Mouse (Mus musculus): ENCODE measurements around the gene Scamp4.
"Not testable (repeated sequence)": the region's sequence is repeated elsewhere in the genome, so short reads cannot be mapped to it uniquely, and the experiment has no call there.

The Scamp4 gene

GRCm38 (mm10) chr10:80578911-80579310 is 23.8 kb upstream of the Scamp4 start:
- DNase-seq: peak; percentile 62

GRCm38 (mm10) chr10:80583047-80583446 is 19.6 kb upstream of the Scamp4 start:
- no peak for DNase-seq

- no peak for DNase-seq
Measured at GRCm38 (mm10) chr10:80584045-80584488, 18.6 kb upstream of the Scamp4 start.

GRCm38 (mm10) chr10:80584642-80585552 is 17.8 kb upstream of the Scamp4 start:
- DNase-seq: no peak

- no peak for DNase-seq
Measured at GRCm38 (mm10) chr10:80585581-80585980, 17.1 kb upstream of the Scamp4 start.

GRCm38 (mm10) chr10:80586407-80587304 is 16.0 kb upstream of the Scamp4 start:
- no peak for DNase-seq

- no peak for DNase-seq
Measured at GRCm38 (mm10) chr10:80587305-80587657, 15.4 kb upstream of the Scamp4 start.

GRCm38 (mm10) chr10:80589127-80589878 is 13.4 kb upstream of the Scamp4 start:
- DNase-seq: no peak

GRCm38 (mm10) chr10:80589879-80590854 is 12.5 kb upstream of the Scamp4 start, which contains the start of gene Abhd17a:
Gene Abhd17a, minus strand, starts transcription at chr10:80590341.
- peak; percentile 95 for DNase-seq

GRCm38 (mm10) chr10:80596318-80596717 is 6.4 kb upstream of the Scamp4 start:
- no peak for DNase-seq

- DNase-seq: no peak
Measured at GRCm38 (mm10) chr10:80603364-80603763, 692 bp downstream of the Scamp4 start.

GRCm38 (mm10) chr10:80604001-80604509 is 1.4 kb downstream of the Scamp4 start:
- DNase-seq: peak; percentile 47

- no peak for DNase-seq
Measured at GRCm38 (mm10) chr10:80604988-80605387, 2.3 kb downstream of the Scamp4 start.

GRCm38 (mm10) chr10:80605721-80606120 is 3.0 kb downstream of the Scamp4 start, which contains the start of gene Gm49322:
Gene Gm49322, plus strand, starts transcription at chr10:80606021.
- not testable (repeated sequence) for DNase-seq

- DNase-seq: no peak
Measured at GRCm38 (mm10) chr10:80606306-80606705, 3.6 kb downstream of the Scamp4 start.

GRCm38 (mm10) chr10:80606737-80607350 is 4.2 kb downstream of the Scamp4 start:
- no peak for DNase-seq

GRCm38 (mm10) chr10:80608435-80608834 is 5.8 kb downstream of the Scamp4 start:
- no peak for DNase-seq

- DNase-seq: no peak
Measured at GRCm38 (mm10) chr10:80609269-80609924, 6.7 kb downstream of the Scamp4 start.

GRCm38 (mm10) chr10:80610116-80610785 is 7.6 kb downstream of the Scamp4 start:
- no peak for DNase-seq

Data from right cerebral cortex, adult 18-20 months (tissue).